Mouse (Mus musculus) monocyte, adult 2 months (primary cell): ENCODE data around the gene Fryl.

Source experiments
- DNase-seq, 2 experiments: peaks; one replicate each; pipeline ENCODE4 v3.0.0; 2022; ENCODE audit warnings: low spot score in 2 of 2, low read depth in 1 of 2

Gene Fryl

DNA sequence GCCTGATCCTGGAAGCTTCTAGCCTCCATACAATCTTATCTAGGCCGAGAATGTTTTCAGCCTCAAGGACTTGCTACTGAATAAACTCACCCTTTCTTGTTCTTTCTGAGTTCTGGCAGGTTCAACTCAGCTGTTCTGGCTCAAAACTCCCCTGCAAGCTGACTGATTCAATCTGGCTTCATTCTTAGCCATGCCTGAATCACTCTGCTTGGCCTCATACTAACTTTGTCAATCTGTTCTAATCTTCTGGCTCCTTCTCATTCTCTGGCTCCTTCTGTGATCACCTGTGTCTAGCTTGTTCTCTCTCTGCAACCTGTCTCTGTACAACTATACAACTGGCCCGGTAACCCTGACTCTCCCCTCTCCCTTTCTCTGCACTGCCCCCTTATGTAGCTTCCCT is 93.9 kb downstream of the Fryl start:
- DNase-seq = no peak

- no peak for DNase-seq
These were observed 96.0 kb downstream of the Fryl start for GRCm38 (mm10) chr5:73160440-73160839.

- DNase-seq = no peak
These were observed 98.9 kb downstream of the Fryl start for GRCm38 (mm10) chr5:73157502-73157901.

DNA sequence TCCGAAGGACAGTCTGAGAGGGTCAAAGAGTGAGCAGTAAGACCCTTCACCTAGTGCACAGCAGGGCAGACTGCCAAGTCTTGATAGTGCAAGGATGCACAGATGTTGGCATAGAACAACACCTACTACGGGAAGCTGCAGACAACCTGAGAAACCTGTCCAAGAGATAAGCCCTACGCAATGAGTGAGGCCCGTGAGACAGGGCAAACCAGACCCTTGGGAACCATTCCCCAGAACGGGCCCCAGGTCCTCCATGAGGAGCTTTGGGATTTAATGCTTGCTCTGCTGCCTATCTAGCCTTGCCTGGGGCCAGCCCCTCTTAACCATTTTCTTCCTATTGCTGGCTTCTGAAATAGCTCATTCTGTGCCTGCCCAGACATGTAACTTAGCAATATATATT is 99.4 kb downstream of the Fryl start:
- DNase-seq = no peak

- DNase-seq = no peak
These were observed 100.0 kb downstream of the Fryl start for GRCm38 (mm10) chr5:73156226-73156926.

DNA sequence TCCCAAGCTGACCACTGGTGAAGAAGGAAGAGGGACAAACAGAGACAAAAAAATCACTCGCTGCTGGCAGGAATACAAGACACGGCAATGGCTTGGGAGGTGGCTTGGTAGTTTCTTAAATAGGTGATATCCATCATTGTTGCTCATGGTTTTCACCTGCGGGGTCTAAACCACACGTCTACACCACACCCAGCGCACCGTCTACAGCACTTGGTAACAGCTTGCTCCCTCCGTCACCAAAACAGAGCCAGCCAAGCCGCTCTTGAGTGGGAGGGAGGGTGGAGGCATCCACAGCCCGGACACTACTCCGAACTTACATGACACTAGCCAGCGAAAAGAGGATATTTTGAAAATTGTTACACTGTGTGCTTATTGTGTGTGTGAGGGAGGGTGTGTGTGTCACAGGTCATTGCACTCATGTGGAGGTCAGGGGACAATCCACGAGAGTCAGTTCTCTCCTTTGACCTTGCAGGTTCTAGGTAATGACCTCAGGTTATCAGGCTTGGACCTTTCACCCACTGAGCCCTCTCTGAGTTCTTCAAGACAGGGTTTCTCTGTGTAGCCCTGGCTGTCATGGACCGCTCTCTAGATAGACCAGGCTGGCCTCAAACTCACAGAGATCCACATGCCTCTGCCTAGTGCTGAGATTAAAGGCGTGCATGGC is 102.5 kb downstream of the Fryl start:
- DNase-seq = no peak

- DNase-seq = no peak
These were observed 104.2 kb downstream of the Fryl start for GRCm38 (mm10) chr5:73152206-73152605.

DNA sequence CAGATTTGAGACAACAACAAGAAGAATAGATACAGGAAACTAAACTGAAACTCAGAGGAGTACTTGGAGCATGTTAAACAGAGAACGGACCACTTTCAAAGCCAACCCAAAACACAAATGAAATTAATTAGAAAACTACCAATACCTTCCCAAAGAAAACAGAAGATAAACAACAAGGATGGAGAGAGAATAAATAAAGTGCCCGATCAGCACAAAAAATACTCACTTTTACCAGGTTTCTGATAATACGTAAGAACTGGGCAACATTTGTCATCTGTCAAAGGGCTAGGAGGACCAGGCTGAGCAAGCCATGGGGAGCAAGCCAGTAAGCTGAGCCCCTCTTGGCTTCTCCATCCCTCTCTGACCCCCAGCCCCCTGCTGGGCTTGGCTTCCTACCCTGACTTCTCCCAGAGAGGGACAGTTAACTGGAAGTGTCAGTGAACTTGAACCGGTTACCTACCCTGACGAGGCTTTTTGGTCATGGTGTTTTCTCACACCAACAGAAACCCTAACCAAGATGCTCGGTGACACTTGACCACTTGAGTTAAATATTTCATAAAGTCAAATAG is 105.5 kb downstream of the Fryl start:
- no peak for DNase-seq

GRCm38 (mm10) chr5:73144987-73145386 is 111.4 kb downstream of the Fryl start:
- DNase-seq = no peak

DNA sequence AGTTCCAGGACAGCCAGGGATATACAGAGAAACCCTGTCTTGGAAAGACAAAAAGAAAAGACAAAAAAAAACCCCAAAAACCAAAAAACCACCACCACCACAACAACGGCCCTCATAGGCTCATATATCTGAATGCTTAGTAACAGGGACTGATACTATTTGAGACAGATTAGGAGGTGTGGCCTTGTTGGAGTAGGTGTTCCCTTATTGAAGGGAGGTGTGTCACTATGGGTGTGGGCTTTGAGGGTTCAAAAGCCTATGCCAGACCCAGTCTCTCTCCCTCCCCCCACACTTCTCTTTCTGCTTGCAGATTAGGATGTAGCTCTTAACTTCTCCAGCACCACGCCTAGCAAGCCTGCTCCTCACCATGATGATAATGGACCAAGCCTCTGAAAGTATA is 114.7 kb downstream of the Fryl start:
- DNase-seq = no peak

DNA sequence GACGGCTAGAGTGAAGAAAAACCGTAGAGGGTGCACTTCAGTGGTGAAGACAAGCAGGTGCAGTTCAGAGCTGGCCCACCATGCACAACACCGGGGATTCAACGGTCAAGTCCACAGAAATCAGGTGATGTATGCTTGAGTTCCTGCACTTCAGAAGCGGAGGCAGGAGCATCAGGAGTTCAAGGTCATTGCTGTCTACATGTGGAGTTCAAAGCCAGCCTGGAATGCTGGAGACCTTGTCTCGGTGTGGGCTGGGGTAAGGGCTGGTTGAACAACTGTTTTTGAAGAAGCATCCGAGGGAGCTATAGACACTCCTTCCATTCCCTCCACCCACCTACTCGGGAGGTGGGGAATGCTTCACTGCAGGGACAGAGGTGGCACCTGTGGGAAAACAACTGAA is 115.3 kb downstream of the Fryl start:
- DNase-seq = no peak

DNA sequence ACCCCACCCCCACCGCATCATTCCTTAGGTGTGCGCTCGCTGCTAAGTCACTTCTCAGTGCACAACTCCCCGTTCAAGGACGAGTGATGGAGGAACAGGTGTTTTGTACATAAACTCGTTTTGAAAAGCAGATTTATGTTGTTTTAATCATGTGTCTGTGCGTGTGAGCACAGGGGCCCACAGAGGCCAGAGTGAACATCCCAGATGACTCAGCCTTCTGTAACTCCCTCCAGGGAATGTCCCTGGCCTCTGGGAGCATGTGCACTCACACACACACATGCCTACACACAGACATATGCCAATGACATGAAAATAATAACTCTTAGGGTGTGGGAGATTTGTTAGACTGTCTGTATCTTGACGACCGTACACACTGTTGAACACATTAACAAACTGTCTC is 118.9 kb downstream of the Fryl start:
- DNase-seq = no peak

DNA sequence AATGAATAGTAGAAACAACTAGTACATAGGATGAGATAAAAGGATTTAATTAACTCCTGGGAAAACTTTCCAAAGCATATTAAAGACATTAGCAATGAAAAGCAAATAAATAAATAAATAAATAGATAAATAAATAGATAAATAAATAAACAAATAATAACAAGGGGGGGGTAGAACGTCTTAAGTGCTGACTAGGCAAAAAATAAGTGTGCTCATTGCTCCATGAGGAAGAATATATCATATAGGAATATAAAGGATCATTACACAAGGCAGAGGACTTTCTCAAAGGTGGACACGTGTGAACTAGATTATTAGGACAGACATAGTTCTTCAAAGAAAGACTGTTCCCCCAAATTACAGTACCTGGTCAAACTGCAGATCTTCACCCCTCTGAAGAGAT is 120.5 kb downstream of the Fryl start:
- no peak for DNase-seq

GRCm38 (mm10) chr5:73135131-73135530 is 121.3 kb downstream of the Fryl start:
- DNase-seq = no peak

GRCm38 (mm10) chr5:73133833-73134185 is 122.6 kb downstream of the Fryl start:
- no peak for DNase-seq

DNA sequence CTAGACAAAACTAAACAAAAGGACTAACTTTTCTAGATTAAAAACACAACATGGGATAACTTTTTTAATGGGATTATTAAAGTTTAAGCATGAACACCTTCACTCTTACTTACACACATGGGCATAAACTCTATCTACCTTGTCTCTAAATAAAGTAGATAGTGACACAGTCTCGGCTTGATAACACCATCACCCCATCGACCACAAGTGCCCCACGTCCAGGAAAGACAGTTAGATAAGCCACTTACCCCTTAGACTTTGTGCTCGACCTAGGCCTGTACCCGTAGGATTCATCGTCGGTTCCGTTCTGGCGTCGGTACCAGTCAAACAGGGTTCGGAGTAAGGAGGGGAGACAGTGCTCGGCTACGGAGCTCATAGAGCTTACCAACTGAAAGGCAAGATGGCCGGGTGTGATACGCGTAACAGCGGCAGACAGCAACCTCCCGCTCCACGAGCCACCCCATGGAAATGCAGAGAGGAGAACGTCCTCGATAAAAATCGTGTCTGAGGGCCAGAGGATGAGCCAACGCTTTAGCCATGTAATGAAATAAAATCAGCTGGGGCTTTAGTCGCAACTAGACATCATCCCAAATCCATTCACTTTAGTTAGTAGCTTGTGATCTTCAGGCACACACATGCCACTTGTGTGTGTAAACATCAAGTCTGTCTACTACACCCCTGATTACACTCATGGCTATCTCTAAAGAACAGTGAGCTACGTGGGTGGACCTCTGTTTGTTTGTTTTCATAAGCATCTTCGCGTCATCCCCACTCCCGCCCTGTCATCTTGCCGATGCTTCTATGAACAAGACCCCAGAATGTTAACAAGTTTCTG is 123.2 kb downstream of the Fryl start:
- no peak for DNase-seq

GRCm38 (mm10) chr5:73130984-73131383 is 125.4 kb downstream of the Fryl start:
- no peak for DNase-seq

GRCm38 (mm10) chr5:73129871-73130270 is 126.5 kb downstream of the Fryl start:
- DNase-seq = no peak

DNA sequence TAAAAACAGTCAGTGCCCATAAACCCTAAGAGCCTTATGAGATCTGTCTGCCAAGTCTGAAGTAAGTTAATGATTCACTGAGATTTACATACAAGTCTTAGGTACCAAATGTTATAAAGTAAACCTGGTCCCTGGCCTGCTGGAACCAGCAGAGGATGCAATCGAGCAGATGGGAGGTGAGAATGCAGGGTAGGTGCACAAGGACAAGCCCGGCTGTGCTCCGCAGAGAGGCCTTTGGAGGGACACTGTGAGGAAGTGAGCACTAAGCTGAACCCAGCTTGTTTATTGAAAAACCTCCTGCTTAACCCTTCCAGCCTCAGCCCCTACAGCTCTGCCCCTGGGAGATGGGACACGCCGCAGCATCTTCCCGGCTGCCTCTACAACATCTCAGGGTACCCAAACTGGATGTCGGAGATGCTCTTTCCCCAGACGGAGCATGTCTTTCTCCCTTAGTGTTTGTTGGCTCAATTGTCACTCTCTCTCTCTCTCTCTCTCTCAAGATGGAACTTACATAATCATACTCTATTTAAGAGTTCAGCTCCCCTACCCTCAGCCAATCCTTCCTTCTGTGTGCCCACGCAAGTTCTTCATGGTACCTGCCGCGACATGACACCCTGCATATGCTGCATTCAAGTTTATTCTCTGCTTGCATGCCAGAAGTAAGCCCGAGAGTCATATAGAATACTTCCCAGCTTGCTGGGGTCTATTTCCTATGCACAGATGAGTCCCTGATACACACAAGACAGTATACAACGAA is 136.3 kb downstream of the Fryl start:
- DNase-seq = no peak

GRCm38 (mm10) chr5:73119524-73119923 is 136.9 kb downstream of the Fryl start:
- no peak for DNase-seq

GRCm38 (mm10) chr5:73118786-73119185 is 137.6 kb downstream of the Fryl start:
- DNase-seq = no peak
